17 mouse cellular contexts compared by ENCODE assay signal in the genomic region with DNA sequence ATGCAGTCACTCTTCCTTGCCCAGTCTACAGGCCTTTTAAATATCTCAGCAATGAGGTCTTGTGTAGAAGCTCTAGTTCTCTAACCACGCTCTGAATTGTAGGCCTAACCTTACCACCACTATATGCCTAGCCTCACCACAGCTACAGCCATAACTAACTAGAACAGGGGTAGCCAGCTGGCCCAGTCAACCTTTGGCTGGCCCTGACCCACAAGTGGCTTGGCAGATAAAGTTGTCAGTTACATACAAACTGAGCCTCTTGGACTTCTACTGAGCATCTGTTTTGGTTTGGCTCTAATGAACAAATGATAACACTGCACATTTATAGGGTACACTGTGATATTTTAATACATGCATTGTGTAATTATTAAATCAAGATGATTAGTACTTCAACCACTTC. TPM values are rescaled to one million over a fixed set of nuclear protein-coding genes. Genes with fewer than 3 reads are reported as not detected.
DNase-seq lines count a peak whose midpoint lies in the region; ATAC-seq and TF ChIP-seq lines count a peak whose summit lies in the region.
"Had no signal": no experiment of that assay in that cellular context is flagged by ENCODE, and none has a peak within 500 bp of the region (broad histone marks: within the 10 kb centered on the region; RNA-seq: fewer than 3 reads in every experiment).

No protein-coding gene starts in this region.

- H3K27me3 ChIP-seq in heart, adult 2 months (ENCODE audit: control insufficient read depth, insufficient read depth, low read length) = no peaks in the 10 kb centered on the region
- no peaks in the 10 kb centered on the region for H3K27me3 ChIP-seq in heart, embryonic 10.5 days (ENCODE audit: insufficient read depth, poor library complexity, severe bottlenecking)
- no peaks in the 10 kb centered on the region for H3K27me3 ChIP-seq in heart, postnatal 0 days (ENCODE audit: control insufficient read depth, insufficient read depth, low read length)
- no peaks in the 10 kb centered on the region for H3K27me3 ChIP-seq in myocyte (ENCODE audit: control insufficient read depth, insufficient read depth, insufficient read length)
- H3K27me3 ChIP-seq in thymus, adult 2 months (ENCODE audit: control insufficient read depth, insufficient read depth, low read length) = no peaks in the 10 kb centered on the region
- H3K27me3 ChIP-seq: embryonic facial prominence, embryonic 13.5 days; Patski had no signal

- TF ChIP-seq POLR2A in heart, adult 2 months (IDR thresholded peaks at IDR 0.05; ENCODE audit: insufficient read depth, low read depth, low read length) = no peak
- no peak for TF ChIP-seq POLR2A in embryonic fibroblast, embryonic 13.5 days (IDR thresholded peaks at IDR 0.05; ENCODE audit: low read depth, low read length)
- no peak for TF ChIP-seq POLR2A in myocyte (IDR thresholded peaks at IDR 0.05; ENCODE audit: insufficient read length, low read depth)
- no peak for TF ChIP-seq POLR2A in thymus, adult 2 months (IDR thresholded peaks at IDR 0.05; ENCODE audit: control insufficient read depth, extremely low read depth, insufficient read depth, low read length, poor library complexity)

- H3K9me3 ChIP-seq in heart, embryonic 10.5 days = no peaks in the 10 kb centered on the region
- H3K9me3 ChIP-seq in heart, postnatal 0 days (replicated peaks; ENCODE audit: control insufficient read depth, low read length) = no peaks in the 10 kb centered on the region
- H3K9me3 ChIP-seq: embryonic facial prominence, embryonic 13.5 days had no signal

- no peaks in the 10 kb centered on the region for H3K4me1 ChIP-seq in heart, adult 2 months (ENCODE audit: control insufficient read depth, insufficient read depth, low read length)
- H3K4me1 ChIP-seq in heart, embryonic 10.5 days = no peaks in the 10 kb centered on the region
- peaks cover 2% of the 10 kb centered on the region for H3K4me1 ChIP-seq in embryonic fibroblast, embryonic 13.5 days (ENCODE audit: control insufficient read depth, insufficient read depth, low read length)
- peaks cover 5% of the 10 kb centered on the region for H3K4me1 ChIP-seq in heart, postnatal 0 days (ENCODE audit: control insufficient read depth, insufficient read depth)
- no peaks in the 10 kb centered on the region for H3K4me1 ChIP-seq in thymus, adult 2 months (replicated peaks; ENCODE audit: control insufficient read depth, insufficient read depth, low read length)
- H3K4me1 ChIP-seq: embryonic facial prominence, embryonic 13.5 days had no signal

- 0 out of 2 replicates have a peak, but pooled peaks have one; percentile 19 for TF ChIP-seq EP300 in heart, adult 2 months (IDR thresholded peaks at IDR 0.05; ENCODE audit: insufficient read depth, low read depth, low read length)
- TF ChIP-seq EP300 in heart, postnatal 0 days (IDR thresholded peaks at IDR 0.05; ENCODE audit: low read depth) = no peak

- H3K9ac ChIP-seq in heart, adult 2 months (ENCODE audit: low read depth, low read length) = no peak overlapping the region
- no peak overlapping the region for H3K9ac ChIP-seq in heart, postnatal 0 days (replicated peaks; ENCODE audit: low read depth, low read length)
- H3K9ac ChIP-seq: embryonic facial prominence, embryonic 13.5 days; liver, embryonic 14.5 days had no signal

- no peak overlapping the region for H3K4me3 ChIP-seq in heart, adult 2 months
- no peak overlapping the region for H3K4me3 ChIP-seq in heart, embryonic 10.5 days
- no peak overlapping the region for H3K4me3 ChIP-seq in embryonic fibroblast, embryonic 13.5 days (ENCODE audit: insufficient read depth, low read length)
- no peak overlapping the region for H3K4me3 ChIP-seq in heart, postnatal 0 days (ENCODE audit: low read depth, low read length)
- no peak overlapping the region for H3K4me3 ChIP-seq in myocyte
- no peak overlapping the region for H3K4me3 ChIP-seq in thymus, adult 2 months (ENCODE audit: control insufficient read depth, insufficient read depth, low read length)
- H3K4me3 ChIP-seq: embryonic facial prominence, embryonic 13.5 days; left cerebral cortex, adult 2 months had no signal

- no peak overlapping the region; the same call in 1 of the 2 replicates for H3K27ac ChIP-seq in heart, adult 2 months
- no peak overlapping the region for H3K27ac ChIP-seq in heart, embryonic 10.5 days
- 0 out of 2 replicates have a peak overlapping the region, but pooled peaks have one; percentile 4 for H3K27ac ChIP-seq in embryonic fibroblast, embryonic 13.5 days (ENCODE audit: insufficient read depth, low read length)
- H3K27ac ChIP-seq in heart, postnatal 0 days (ENCODE audit: low read depth) = peak overlapping the region; percentile 33; the same call in 1 of the 2 replicates
- no peak overlapping the region for H3K27ac ChIP-seq in thymus, adult 2 months (ENCODE audit: control insufficient read depth, insufficient read depth, low read length)
- H3K27ac ChIP-seq: liver, embryonic 14.5 days had no signal

- ATAC-seq in heart, postnatal 0 days (ENCODE audit: insufficient read depth, low read depth) = peak; percentile 44; the same call in 1 of the 2 replicates
- ATAC-seq: activated CD4-positive, CD25-positive, alpha-beta regulatory T cell, adult 4 months; lung, postnatal 0 days; midbrain, embryonic 16.5 days; Patski had no signal

- DNase-seq in heart, adult 2 months = peak; percentile 47 to 71
- DNase-seq in heart, embryonic 10.5 days (ENCODE audit: low spot score) = no peak
- DNase-seq in heart, postnatal 0 days (ENCODE audit: low spot score) = no peak
- DNase-seq in cerebellum, adult 11 months = no peak
- no peak for DNase-seq in thymus, adult 2 months
- DNase-seq: cerebellum, adult 9-11 months; right cerebral cortex, postnatal 14 days; thymus, postnatal 4 days had no signal

- H3ac ChIP-seq in myocyte (ENCODE audit: control insufficient read depth, insufficient read length) = no peak overlapping the region

- no peak for TF ChIP-seq CTCF in heart, adult 2 months (IDR thresholded peaks at IDR 0.05)
- TF ChIP-seq CTCF in embryonic fibroblast, embryonic 13.5 days (IDR thresholded peaks at IDR 0.05; ENCODE audit: borderline replicate concordance, insufficient read depth, low read length) = no peak
- no peak for TF ChIP-seq CTCF in heart, postnatal 0 days (IDR thresholded peaks at IDR 0.05; ENCODE audit: low read depth)
- no peak for TF ChIP-seq CTCF in thymus, adult 2 months (IDR thresholded peaks at IDR 0.05; ENCODE audit: borderline replicate concordance, control insufficient read depth, extremely low read depth, insufficient read depth, low read length, poor library complexity)

- no peaks in the 10 kb centered on the region for H3K79me2 ChIP-seq in heart, adult 2 months (replicated peaks; ENCODE audit: control insufficient read depth, insufficient read depth, low read length)
- no peaks in the 10 kb centered on the region for H3K79me2 ChIP-seq in myocyte (ENCODE audit: control insufficient read depth, insufficient read depth)

- 63% methylated on average over 1 of the region's 1 CpGs for WGBS in heart, adult 2 months
- WGBS in heart, embryonic 10.5 days = 90% methylated on average over 1 of the region's 1 CpGs
- 86% methylated on average over 1 of the region's 1 CpGs for WGBS in heart, postnatal 0 days
- WGBS in thymus, adult 2 months = 93% methylated on average over 1 of the region's 1 CpGs

- no peak overlapping the region for H3K4me2 ChIP-seq in heart, postnatal 0 days (ENCODE audit: low read depth, low read length)
- no peak overlapping the region for H3K4me2 ChIP-seq in myocyte (ENCODE audit: low read depth)
- H3K4me2 ChIP-seq: embryonic facial prominence, embryonic 13.5 days had no signal

- no peaks in the 10 kb centered on the region for H3K36me3 ChIP-seq in heart, adult 2 months (ENCODE audit: control insufficient read depth, insufficient read depth, low read length)
- H3K36me3 ChIP-seq in heart, embryonic 10.5 days = peaks cover 24% of the 10 kb centered on the region
- H3K36me3 ChIP-seq in heart, postnatal 0 days (replicated peaks; ENCODE audit: control insufficient read depth, insufficient read depth, low read length) = peaks cover 10% of the 10 kb centered on the region
- peaks cover 14% of the 10 kb centered on the region for H3K36me3 ChIP-seq in myocyte (ENCODE audit: control insufficient read depth, insufficient read depth)
- H3K36me3 ChIP-seq in thymus, adult 2 months (ENCODE audit: control insufficient read depth, insufficient read depth, low read length) = peaks cover 14% of the 10 kb centered on the region

- intact Hi-C loops in heart, adult 2 months (cut with DNase I) = no loop called here

RNA-seq across cellular contexts. Expression of a gene that starts 16.3 kb away (rescaled TPM):
- total RNA-seq in heart, adult 2 months (2021) = 10 to 100 TPM; 25.3 to 27.0 TPM
- polyA plus RNA-seq in heart, adult 2 months (2012; rRNA removed) = 13.9 and 20.7 TPM in 2 replicates
- polyA plus RNA-seq in heart, embryonic 10.5 days (2016; fragmentation: Nextera tagmentation; extraction: Ambion mirVana) = 190 and 216 TPM in 2 replicates
- polyA plus RNA-seq in embryonic fibroblast, embryonic 13.5 days (2011; ENCODE audit: insufficient read length, low read depth, missing spikeins) = 224 and 302 TPM in 2 replicates
- 84.3 and 88.7 TPM in 2 replicates for total RNA-seq in heart, postnatal 0 days (2014; rRNA removed; ENCODE audit: low replicate concordance)
- polyA plus RNA-seq in heart, postnatal 0 days (2015; fragmentation: Nextera tagmentation; extraction: Ambion mirVana) = 255 and 288 TPM in 2 replicates
- 65.7 TPM for polyA plus RNA-seq in myocyte (2012; fragmentation: generic; extraction: Trizol)
- 13.8 and 16.0 TPM in 2 replicates for polyA plus RNA-seq in thymus, adult 2 months (2012; rRNA removed)

RNA-seq across cellular contexts. Expression of a gene that starts 48.9 kb away (rescaled TPM):
- total RNA-seq in heart, adult 2 months (2021) = 10 to 100 TPM; 28.3 to 31.9 TPM
- 34.1 and 44.6 TPM in 2 replicates for polyA plus RNA-seq in heart, adult 2 months (2012; rRNA removed)
- polyA plus RNA-seq in heart, embryonic 10.5 days (2016; fragmentation: Nextera tagmentation; extraction: Ambion mirVana) = 10.2 and 10.6 TPM in 2 replicates
- 42.6 and 57.3 TPM in 2 replicates for polyA plus RNA-seq in embryonic fibroblast, embryonic 13.5 days (2011; ENCODE audit: insufficient read length, low read depth, missing spikeins)
- 43.4 and 48.3 TPM in 2 replicates for total RNA-seq in heart, postnatal 0 days (2014; rRNA removed; ENCODE audit: low replicate concordance)
- 6.9 and 9.2 TPM in 2 replicates for polyA plus RNA-seq in heart, postnatal 0 days (2015; fragmentation: Nextera tagmentation; extraction: Ambion mirVana)
- 33.7 TPM for polyA plus RNA-seq in myocyte (2012; fragmentation: generic; extraction: Trizol)
- 95.8 and 98.1 TPM in 2 replicates for polyA plus RNA-seq in thymus, adult 2 months (2012; rRNA removed)

RNA-seq across cellular contexts. Expression of a gene that starts 58.9 kb away (rescaled TPM):
- total RNA-seq in heart, adult 2 months (2021) = 10 to 100 TPM; 30.0 to 31.0 TPM
- polyA plus RNA-seq in heart, adult 2 months (2012; rRNA removed) = 11.7 and 21.2 TPM in 2 replicates
- polyA plus RNA-seq in heart, embryonic 10.5 days (2016; fragmentation: Nextera tagmentation; extraction: Ambion mirVana) = 2.9 TPM in 2 replicates
- polyA plus RNA-seq in embryonic fibroblast, embryonic 13.5 days (2011; ENCODE audit: insufficient read length, low read depth, missing spikeins) = 16.6 and 18.8 TPM in 2 replicates
- total RNA-seq in heart, postnatal 0 days (2014; rRNA removed; ENCODE audit: low replicate concordance) = 54.5 and 68.6 TPM in 2 replicates
- polyA plus RNA-seq in heart, postnatal 0 days (2015; fragmentation: Nextera tagmentation; extraction: Ambion mirVana) = 4.4 and 6.0 TPM in 2 replicates
- polyA plus RNA-seq in myocyte (2012; fragmentation: generic; extraction: Trizol) = 4.1 TPM
- 34.0 and 37.9 TPM in 2 replicates for polyA plus RNA-seq in thymus, adult 2 months (2012; rRNA removed)

Comparison
In these comparisons a context has a peak if more than half of its experiments do, and no peak if none do; other contexts are left out.
1. DNase-seq: peak in heart, adult 2 months (2 of 2); none in heart, embryonic 10.5 days (single experiment), heart, postnatal 0 days (single experiment), cerebellum, adult 11 months (single experiment) and thymus, adult 2 months (single experiment).
2. H3K27ac ChIP-seq: peak in embryonic fibroblast, embryonic 13.5 days (single experiment) and heart, postnatal 0 days (single experiment); none in heart, adult 2 months (single experiment), heart, embryonic 10.5 days (single experiment) and thymus, adult 2 months (single experiment).